Mouse (Mus musculus) MEL (cell line): Measurements from ENCODE around the gene Mcts1. TPM values are rescaled to one million over a fixed set of nuclear protein-coding genes. Genes with fewer than 3 reads are reported as not detected.

Source experiments
- DNase-seq: peaks from one replicate; pipeline ENCODE4 v3.0.0; 2011; ENCODE audit warnings: low read depth, low spot score
- H3K27ac ChIP-seq: 2 replicates; pipeline ENCODE4 v1.5.1; 2012; ENCODE audit warnings: low read depth, mild to moderate bottlenecking, control low read depth, low read length, moderate library complexity; ENCODE audit not compliant: control insufficient read depth
- H3K27me3 ChIP-seq, 2 experiments: fragments of 150-350 bp in 1 of 2; sonication (generic) in 1 of 2; 2 replicates each; pipeline ENCODE4 v1.6.1; 2012; ENCODE audit warnings: low read length in 2 of 2, mild to moderate bottlenecking in 2 of 2, improper control_type of control experiment in 1 of 2, moderate library complexity in 1 of 2; ENCODE audit not compliant: insufficient read depth in 2 of 2, control insufficient read depth in 1 of 2
- H3K36me3 ChIP-seq, 2 experiments: 2 replicates each; pipeline ENCODE4 v1.6.1; 2012 to 2014; ENCODE audit warnings: low read length in 2 of 2, improper control_type of control experiment in 1 of 2, inconsistent platforms in 1 of 2, mild to moderate bottlenecking in 1 of 2; ENCODE audit not compliant: insufficient read depth in 2 of 2, control insufficient read depth in 1 of 2
- H3K4me1 ChIP-seq, 2 experiments: fragments of 150-350 bp in 1 of 2; sonication (generic) in 1 of 2; 2 replicates each; pipeline ENCODE4 v1.6.1; 2012; ENCODE audit warnings: low read length in 2 of 2, improper control_type of control experiment in 1 of 2, mild to moderate bottlenecking in 1 of 2; ENCODE audit not compliant: insufficient read depth in 2 of 2, control insufficient read depth in 1 of 2
- H3K4me3 ChIP-seq, 2 experiments: fragments of 150-350 bp in 1 of 2; sonication (generic) in 1 of 2; 2 replicates each; pipeline ENCODE4 v1.5.1; 2012; ENCODE audit warnings: low read depth in 2 of 2, low read length in 2 of 2, mild to moderate bottlenecking in 2 of 2, moderate library complexity in 2 of 2, control low read depth in 1 of 2, improper control_type of control experiment in 1 of 2; ENCODE audit not compliant: control insufficient read depth in 1 of 2, insufficient read depth in 1 of 2
- H3K79me2 ChIP-seq: 2 replicates; pipeline ENCODE4 v1.6.1; 2012; ENCODE audit warnings: mild to moderate bottlenecking, low read length, moderate library complexity; ENCODE audit not compliant: control insufficient read depth, poor library complexity, insufficient read depth
- H3K9ac ChIP-seq: 2 replicates; pipeline ENCODE4 v1.6.1; 2012; ENCODE audit warnings: low read depth, mild to moderate bottlenecking, control low read depth, low read length, moderate library complexity; ENCODE audit not compliant: control insufficient read depth, poor library complexity, severe bottlenecking
- H3K9me3 ChIP-seq: fragments of 150-350 bp; sonication (generic); replicated peaks from 2 replicates; pipeline ENCODE4 v1.6.1; 2012; ENCODE audit warnings: mild to moderate bottlenecking, low read length, improper control_type of control experiment, moderate library complexity; ENCODE audit not compliant: insufficient read depth
- BHLHE40 ChIP-seq: IDR thresholded peaks from 2 replicates; pipeline ENCODE4 v1.6.1; 2012; ENCODE audit warnings: low read depth, mild to moderate bottlenecking, inconsistent platforms, low read length, improper control_type of control experiment, borderline replicate concordance
- CHD1 ChIP-seq: IDR thresholded peaks from 2 replicates; pipeline ENCODE4 v1.6.1; 2012; ENCODE audit warnings: low read depth, mild to moderate bottlenecking, inconsistent platforms, low read length, improper control_type of control experiment
- CHD2 ChIP-seq: IDR thresholded peaks from 2 replicates; pipeline ENCODE4 v1.6.1; 2011; ENCODE audit warnings: low read length, improper control_type of control experiment
- E2F4 ChIP-seq: IDR thresholded peaks from 2 replicates; pipeline ENCODE4 v1.6.1; 2011; ENCODE audit warnings: low read depth, low read length, improper control_type of control experiment, borderline replicate concordance
- ELF1 ChIP-seq: IDR thresholded peaks from 2 replicates; pipeline ENCODE4 v1.6.1; 2014; ENCODE audit warnings: low read depth, mild to moderate bottlenecking, inconsistent platforms, low read length, improper control_type of control experiment, moderate library complexity
- EP300 ChIP-seq, 2 experiments: IDR thresholded peaks; 2 replicates each; pipeline ENCODE4 v1.6.1; 2011; ENCODE audit warnings: improper control_type of control experiment in 2 of 2, low read length in 2 of 2, low read depth in 1 of 2, mild to moderate bottlenecking in 1 of 2
- ETS1 ChIP-seq: IDR thresholded peaks from 2 replicates; pipeline ENCODE4 v1.6.1; 2012; ENCODE audit warnings: low read depth, mild to moderate bottlenecking, inconsistent platforms, low read length, improper control_type of control experiment, moderate library complexity
- GABPA ChIP-seq: IDR thresholded peaks from 2 replicates; pipeline ENCODE4 v1.6.1; 2012; ENCODE audit warnings: low read depth, mild to moderate bottlenecking, inconsistent platforms, low read length, improper control_type of control experiment, moderate library complexity
- GATA1 ChIP-seq: IDR thresholded peaks from 2 replicates; pipeline ENCODE4 v1.6.1; 2011; ENCODE audit warnings: low read depth, low read length, improper control_type of control experiment
- HCFC1 ChIP-seq: IDR thresholded peaks from 2 replicates; pipeline ENCODE4 v1.6.1; 2012; ENCODE audit warnings: low read depth, mild to moderate bottlenecking, inconsistent platforms, low read length, improper control_type of control experiment, moderate library complexity
- JUND ChIP-seq: IDR thresholded peaks from 2 replicates; pipeline ENCODE4 v1.6.1; 2011; ENCODE audit warnings: low read depth, mild to moderate bottlenecking, improper control_type of control experiment, low read length
- KAT2A ChIP-seq: conservative IDR thresholded peaks from 2 replicates; pipeline ENCODE4 v1.6.1; 2012; ENCODE audit warnings: low read depth, low read length, improper control_type of control experiment, inconsistent platforms
- MAX ChIP-seq: IDR thresholded peaks from 2 replicates; pipeline ENCODE4 v1.6.1; 2011; ENCODE audit warnings: low read length, improper control_type of control experiment
- MAZ ChIP-seq: IDR thresholded peaks from 2 replicates; pipeline ENCODE4 v1.6.1; 2012; ENCODE audit warnings: low read depth, mild to moderate bottlenecking, inconsistent platforms, low read length, improper control_type of control experiment
- MEF2A ChIP-seq: IDR thresholded peaks from 2 replicates; pipeline ENCODE4 v1.6.1; 2014; ENCODE audit warnings: low read depth, mild to moderate bottlenecking, inconsistent platforms, low read length, improper control_type of control experiment; ENCODE audit not compliant: poor library complexity, insufficient replicate concordance, severe bottlenecking; ENCODE audit errors: extremely low read depth
- MXI1 ChIP-seq: IDR thresholded peaks from 2 replicates; pipeline ENCODE4 v1.6.1; 2011; ENCODE audit warnings: mild to moderate bottlenecking, low read depth, low read length, improper control_type of control experiment
- MYB ChIP-seq: IDR thresholded peaks from 2 replicates; pipeline ENCODE4 v1.6.1; 2011; ENCODE audit warnings: mild to moderate bottlenecking, low read depth, low read length, improper control_type of control experiment
- NELFE ChIP-seq: IDR thresholded peaks from 2 replicates; pipeline ENCODE4 v1.6.1; 2011; ENCODE audit warnings: low read depth, low read length, improper control_type of control experiment
- NRF1 ChIP-seq: IDR thresholded peaks from 2 replicates; pipeline ENCODE4 v1.6.1; 2014; ENCODE audit warnings: low read depth, mild to moderate bottlenecking, inconsistent platforms, low read length, improper control_type of control experiment, moderate library complexity; ENCODE audit not compliant: poor library complexity, insufficient read depth, severe bottlenecking
- POLR2A ChIP-seq, 2 experiments: IDR thresholded peaks; 2 replicates each; pipeline ENCODE4 v1.6.1; 2011 to 2012; ENCODE audit warnings: low read length in 2 of 2, mild to moderate bottlenecking in 2 of 2, control low read depth in 1 of 2, improper control_type of control experiment in 1 of 2, low read depth in 1 of 2, moderate library complexity in 1 of 2; ENCODE audit not compliant: control insufficient read depth in 1 of 2, insufficient read depth in 1 of 2, poor library complexity in 1 of 2
- POLR2AphosphoS2 ChIP-seq: IDR thresholded peaks from 2 replicates; pipeline ENCODE4 v1.6.1; 2011; ENCODE audit warnings: low read length, improper control_type of control experiment
- POLR2AphosphoS5 ChIP-seq: IDR thresholded peaks from 2 replicates; pipeline ENCODE4 v1.6.1; 2012; ENCODE audit warnings: low read depth, borderline replicate concordance, mild to moderate bottlenecking, inconsistent platforms, low read length, moderate library complexity, mixed read lengths
- RAD21 ChIP-seq: IDR thresholded peaks from 2 replicates; pipeline ENCODE4 v1.6.1; 2011; ENCODE audit warnings: mild to moderate bottlenecking, low read depth, low read length, improper control_type of control experiment
- RCOR1 ChIP-seq: IDR thresholded peaks from 2 replicates; pipeline ENCODE4 v1.6.1; 2012; ENCODE audit warnings: low read depth, mild to moderate bottlenecking, inconsistent platforms, low read length, improper control_type of control experiment
- SIN3A ChIP-seq: IDR thresholded peaks from 2 replicates; pipeline ENCODE4 v1.6.1; 2012; ENCODE audit warnings: low read length, improper control_type of control experiment, inconsistent platforms
- SMC3 ChIP-seq: IDR thresholded peaks from 2 replicates; pipeline ENCODE4 v1.6.1; 2011; ENCODE audit warnings: low read depth, low read length, improper control_type of control experiment
- TBP ChIP-seq: IDR thresholded peaks from 2 replicates; pipeline ENCODE4 v1.8.0; 2011; ENCODE audit warnings: low read depth, low read length, improper control_type of control experiment
- TCF12 ChIP-seq: IDR thresholded peaks from 2 replicates; pipeline ENCODE4 v1.6.1; 2014; ENCODE audit warnings: low read depth, mild to moderate bottlenecking, inconsistent platforms, low read length, improper control_type of control experiment, moderate library complexity
- UBTF ChIP-seq: IDR thresholded peaks from 2 replicates; pipeline ENCODE4 v1.6.1; 2012; ENCODE audit warnings: low read depth, mild to moderate bottlenecking, inconsistent platforms, low read length, improper control_type of control experiment, moderate library complexity, borderline replicate concordance; ENCODE audit not compliant: insufficient read depth
- USF1 ChIP-seq: IDR thresholded peaks from 2 replicates; pipeline ENCODE4 v1.6.1; 2014; ENCODE audit warnings: low read depth, mild to moderate bottlenecking, inconsistent platforms, low read length, improper control_type of control experiment, moderate library complexity
- USF2 ChIP-seq, 2 experiments: IDR thresholded peaks; 2 replicates each; pipeline ENCODE4 v1.6.1; 2011 to 2012; ENCODE audit warnings: improper control_type of control experiment in 2 of 2, low read length in 2 of 2, borderline replicate concordance in 1 of 2, inconsistent platforms in 1 of 2, low read depth in 1 of 2, mild to moderate bottlenecking in 1 of 2; ENCODE audit not compliant: insufficient read depth in 1 of 2
- ZC3H11A ChIP-seq: IDR thresholded peaks from 2 replicates; pipeline ENCODE4 v1.6.1; 2012; ENCODE audit warnings: low read depth, mild to moderate bottlenecking, inconsistent platforms, low read length, improper control_type of control experiment
- ZKSCAN1 ChIP-seq: IDR thresholded peaks from 2 replicates; pipeline ENCODE4 v1.6.1; 2012; ENCODE audit warnings: low read depth, mild to moderate bottlenecking, inconsistent platforms, low read length, improper control_type of control experiment, moderate library complexity
- ZMIZ1 ChIP-seq: IDR thresholded peaks from 2 replicates; pipeline ENCODE4 v1.6.1; 2012; ENCODE audit warnings: low read depth, mild to moderate bottlenecking, inconsistent platforms, low read length, improper control_type of control experiment, moderate library complexity
- polyA plus RNA-seq, 2 experiments: library from polyadenylated mRNA; stranded (reverse) in 1 of 2; unstranded in 1 of 2; fragments of >175 nt in 1 of 2; fragments of >200 nt in 1 of 2; gene quantifications; 2 replicates each; pipeline versions ENCODE4 v1.2.1 to v1.2.4; 2012; ENCODE audit warnings: low replicate concordance in 2 of 2, low read depth in 1 of 2; ENCODE audit not compliant: insufficient read length in 2 of 2, insufficient read depth in 1 of 2, missing spikeins in 1 of 2
- total RNA-seq: library from RNA; depleted of rRNA; stranded (reverse); fragments of 300-350 nt; gene quantifications from 2 replicates; pipeline ENCODE4 v1.2.3, GENCODE M21; 2012

Mcts1 gene
- total and polyA plus RNA-seq, 3 experiments: 27.3 to 37.0 TPM; not detected in 1

- Histone ChIP-seq H3K4me3 (peak overlapping the region; percentile 80 to 81), H3K36me3 (peaks cover 8 to 20% of the 10 kb centered on the region in 2 experiments)
These were observed 35.7 kb upstream of the Mcts1 start for GRCm38 (mm10) chrX:38564542-38565175.

GRCm38 (mm10) chrX:38565176-38565542, 35.2 kb upstream of the Mcts1 start:
- no peak for DNase-seq

More at GRCm38 (mm10) chrX:38564542-38565175, 35.7 kb upstream of the Mcts1 start:
- peak; percentile 83 for DNase-seq
- H3K9ac ChIP-seq: peak overlapping the region; percentile 98
- no peaks in the 10 kb centered on the region for H3K27me3 ChIP-seq
- peaks cover 2 to 11% of the 10 kb centered on the region in 2 experiments for H3K4me1 ChIP-seq
- TF ChIP-seq MXI1 (peak; percentile 62; the same call in 1 of the 2 replicates), MAX (peak; percentile 60; the same call in 1 of the 2 replicates), RCOR1 (no peak), ZKSCAN1 (no peak), HCFC1 (peak; percentile 68), USF1 (peak; percentile 91), POLR2A (IDR thresholded peaks at IDR 0.05; ENCODE audit: control insufficient read depth in 1 of 2, insufficient read depth in 1 of 2, low read depth in 1 of 2, low read length in 2 of 2, poor library complexity in 1 of 2) (peak in 1 of 2 experiments; percentile 54; a peak in 1 of 4 replicates), MAZ (peak; percentile 76), UBTF (no peak), ZMIZ1 (no peak; the same call in 1 of the 2 replicates), ELF1 (no peak), JUND (no peak), POLR2AphosphoS2 (no peak), SMC3 (no peak), GABPA (no peak), USF2 (IDR thresholded peaks at IDR 0.05; ENCODE audit: borderline replicate concordance in 1 of 2, insufficient read depth in 1 of 2, low read depth in 1 of 2, low read length in 2 of 2) (peak in 1 of 2 experiments; percentile 48; a peak in 1 of 4 replicates), BHLHE40 (peak; percentile 49; the same call in 1 of the 2 replicates), SIN3A (peak; percentile 54), ZC3H11A (no peak), ETS1 (no peak), GATA1 (no peak), NELFE (no peak), TBP (no peak), CHD1 (no peak), MEF2A (no peak), CHD2 (no peak), NRF1 (no peak)
- peaks cover 15% of the 10 kb centered on the region for H3K79me2 ChIP-seq
- peak overlapping the region; percentile 80 for H3K27ac ChIP-seq
- H3K9me3 ChIP-seq: no peaks in the 10 kb centered on the region

More at GRCm38 (mm10) chrX:38565176-38565542, 35.2 kb upstream of the Mcts1 start:
- H3K9ac ChIP-seq: peak overlapping the region; percentile 65
- peaks cover 15% of the 10 kb centered on the region for H3K79me2 ChIP-seq
- no peaks in the 10 kb centered on the region for H3K27me3 ChIP-seq
- peaks cover 8 to 20% of the 10 kb centered on the region in 2 experiments for H3K36me3 ChIP-seq
- H3K4me1 ChIP-seq: peaks cover 2 to 11% of the 10 kb centered on the region in 2 experiments
- no peak for TF ChIP-seq NELFE
- no peak for TF ChIP-seq ELF1
- TF ChIP-seq TCF12: no peak
- no peak for TF ChIP-seq MEF2A
- TF ChIP-seq POLR2A (IDR thresholded peaks at IDR 0.05; ENCODE audit: control insufficient read depth in 1 of 2, insufficient read depth in 1 of 2, low read depth in 1 of 2, low read length in 2 of 2, poor library complexity in 1 of 2): no peak
- TF ChIP-seq CHD2: no peak
- no peak for TF ChIP-seq POLR2AphosphoS5
- TF ChIP-seq ETS1: no peak
- TF ChIP-seq GATA1: no peak
- TF ChIP-seq NRF1: no peak
- no peak for TF ChIP-seq SIN3A
- TF ChIP-seq KAT2A: no peak
- no peak for TF ChIP-seq E2F4
- TF ChIP-seq MAZ: no peak
- TF ChIP-seq RAD21: no peak
- TF ChIP-seq EP300 (IDR thresholded peaks at IDR 0.05; ENCODE audit: low read depth in 1 of 2, low read length in 2 of 2): no peak
- TF ChIP-seq MYB: no peak
- TF ChIP-seq, all 39 proteins: peak for 0
- Histone ChIP-seq H3K9me3 (no peaks in the 10 kb centered on the region), H3K4me3 (peak overlapping the region; percentile 53 to 66), H3K27ac (peak overlapping the region; percentile 47)
